Mouse (Mus musculus) heart, adult 2 months (tissue): ENCODE results near the gene Gm20671. TPM values are rescaled to one million over a fixed set of nuclear protein-coding genes. Genes with fewer than 3 reads are reported as not detected.
"Not testable (repeated sequence)": the region's sequence is repeated elsewhere in the genome, so short reads cannot be mapped to it uniquely, and the experiment has no call there.

ENCODE experiments used
- DNase-seq, 2 experiments: peaks; one replicate each; pipeline ENCODE4 v3.0.0; 2021
- H3K27ac ChIP-seq: fragments of 200-600 bp; 2 replicates; pipeline ENCODE4 v1.8.1; 2022
- H3K27me3 ChIP-seq: fragments of 200-500 bp; 2 replicates; pipeline ENCODE4 v1.6.1; 2012; ENCODE audit warnings: mild to moderate bottlenecking, low read length, inconsistent platforms, mixed read lengths; ENCODE audit not compliant: control insufficient read depth, insufficient read depth
- H3K36me3 ChIP-seq: fragments of 200-500 bp; 2 replicates; pipeline ENCODE4 v1.6.1; 2012; ENCODE audit warnings: low read length, inconsistent platforms; ENCODE audit not compliant: control insufficient read depth, insufficient read depth
- H3K4me1 ChIP-seq: fragments of 200-500 bp; 2 replicates; pipeline ENCODE4 v1.6.1; 2011; ENCODE audit warnings: low read length; ENCODE audit not compliant: control insufficient read depth, insufficient read depth
- H3K4me3 ChIP-seq: fragments of 200-600 bp; 2 replicates; pipeline ENCODE4 v1.8.1; 2022
- H3K79me2 ChIP-seq: fragments of 200-500 bp; replicated peaks from 2 replicates; pipeline ENCODE4 v1.6.1; 2012; ENCODE audit warnings: mild to moderate bottlenecking, inconsistent platforms, low read length, moderate library complexity, mixed read lengths; ENCODE audit not compliant: control insufficient read depth, insufficient read depth
- H3K9ac ChIP-seq: fragments of 200-500 bp; 2 replicates; pipeline ENCODE4 v1.6.1; 2012; ENCODE audit warnings: low read depth, mild to moderate bottlenecking, control low read depth, inconsistent platforms, low read length, mixed read lengths
- CTCF ChIP-seq: fragments of 200-600 bp; IDR thresholded peaks from 2 replicates; pipeline ENCODE4 v1.8.1; 2022; ENCODE audit warnings: antibody characterized with exemption, mild to moderate bottlenecking, moderate library complexity
- EP300 ChIP-seq: fragments of 200-500 bp; IDR thresholded peaks from 2 replicates; pipeline ENCODE4 v1.6.1; 2011; ENCODE audit warnings: low read depth, low read length, control low read depth; ENCODE audit not compliant: insufficient read depth
- POLR2A ChIP-seq: fragments of 200-500 bp; IDR thresholded peaks from 2 replicates; pipeline ENCODE4 v1.6.1; 2011; ENCODE audit warnings: mild to moderate bottlenecking, low read depth, low read length, control low read depth; ENCODE audit not compliant: insufficient read depth
- WGBS: fragments of 180-500 bp; shearing (Covaris S2); methylation state at CpG from one replicate; pipeline ENCODE4 v1.1.7; 2018; 5-methylcytosine and 5-hydroxymethylcytosine counted together
- intact Hi-C: fragments of 180-260 bp; cut with DNase I; formaldehyde crosslinking; loops from one replicate; pipeline ENCODE4 v1.15.1; 2025
- polyA plus RNA-seq: library from polyadenylated mRNA; depleted of rRNA; stranded (reverse); fragments of >200 nt; gene quantifications from 2 replicates; pipeline ENCODE4 v1.2.3, GENCODE M21; 2012
- total RNA-seq, 2 experiments: library from RNA; stranded (reverse); gene quantifications; 2 replicates each; pipeline ENCODE4 v1.2.3; 2021

Gene Gm20671
- total and polyA plus RNA-seq, 3 experiments = 0.97 to 1.3 (median 1.2) TPM

- intact Hi-C loops = no loop called here
- H3K4me3 ChIP-seq = no peak overlapping the region
Observed at GRCm38 (mm10) chr5:32815396-32815795, 11.5 kb downstream of the Gm20671 start.

GRCm38 (mm10) chr5:32786454-32786853 is 40.5 kb downstream of the Gm20671 start:
- not testable (repeated sequence) for H3K36me3 ChIP-seq, H3K79me2 ChIP-seq, H3K9ac ChIP-seq, H3K4me3 ChIP-seq, H3K4me1 ChIP-seq, DNase-seq, H3K27ac ChIP-seq, H3K27me3 ChIP-seq
- 67% methylated on average over 1 of the region's 1 CpGs for WGBS
- intact Hi-C loops = loop anchor here (5.0 kb wide), 1 partner anchor 66 kb away; the partner anchor contains the start of gene Prr14l

More at GRCm38 (mm10) chr5:32815396-32815795, 11.5 kb downstream of the Gm20671 start:
- Histone ChIP-seq H3K79me2 (no peaks in the 10 kb centered on the region), H3K27me3 (no peaks in the 10 kb centered on the region), H3K27ac (no peak overlapping the region), H3K9ac (no peak overlapping the region), H3K4me1 (no peaks in the 10 kb centered on the region), H3K36me3 (no peaks in the 10 kb centered on the region)
- DNase-seq = no peak
- no peak for TF ChIP-seq CTCF
- no peak for TF ChIP-seq EP300
- no peak for TF ChIP-seq POLR2A
- 95% methylated on average over 4 of the region's 4 CpGs for WGBS

- DNase-seq = peak; percentile 95 to 96
- intact Hi-C loops = loop anchor here (1.0 to 5.0 kb wide), 3 partner anchors 37 to 71 kb away; partner anchors contain the start of gene Prr14l
- Histone ChIP-seq H3K9ac (peak within 1 kb of the TSS; percentile 63), H3K36me3 (no peaks in the 10 kb centered on the region), H3K4me3 (peak within 1 kb of the TSS; percentile 84), H3K27me3 (no peaks in the 10 kb centered on the region), H3K79me2 (no peaks in the 10 kb centered on the region), H3K27ac (peak within 1 kb of the TSS; percentile 68), H3K4me1 (peaks cover 1% of the 10 kb centered on the region; the same call in 1 of the 2 replicates)
- no peak for TF ChIP-seq EP300
- TF ChIP-seq CTCF = peak; percentile 51
- peak; percentile 88 for TF ChIP-seq POLR2A
- under 1% methylated on average over 52 of the region's 52 CpGs for WGBS
Observed at GRCm38 (mm10) chr5:32785313-32785915, 41.5 kb downstream of the Gm20671 start, which contains the start of gene Pisd. Pisd (minus strand) TSS chr5:32785646.

GRCm38 (mm10) chr5:32784726-32785125 is 42.2 kb downstream of the Gm20671 start:
- 26% methylated on average over 5 of the region's 5 CpGs for WGBS
- intact Hi-C loops = loop anchor here (1.0 to 5.0 kb wide), 3 partner anchors 36 to 70 kb away; partner anchors contain the start of gene Prr14l
- H3K9ac ChIP-seq = peak overlapping the region; percentile 62

GRCm38 (mm10) chr5:32781596-32781995 is 45.3 kb downstream of the Gm20671 start:
- Histone ChIP-seq H3K79me2 (no peaks in the 10 kb centered on the region), H3K4me3 (no peak overlapping the region), H3K27ac (no peak overlapping the region), H3K4me1 (peaks cover 1% of the 10 kb centered on the region; the same call in 1 of the 2 replicates), H3K9ac (no peak overlapping the region), H3K27me3 (no peaks in the 10 kb centered on the region), H3K36me3 (no peaks in the 10 kb centered on the region)
- intact Hi-C loops = no loop called here
- 94% methylated on average over 5 of the region's 5 CpGs for WGBS
- no peak for DNase-seq
- TF ChIP-seq CTCF (no peak), POLR2A (no peak), EP300 (no peak)

More at GRCm38 (mm10) chr5:32784726-32785125, 42.2 kb downstream of the Gm20671 start:
- no peak for TF ChIP-seq POLR2A
- no peak for TF ChIP-seq EP300
- TF ChIP-seq CTCF = no peak
- Histone ChIP-seq H3K36me3 (no peaks in the 10 kb centered on the region), H3K27me3 (no peaks in the 10 kb centered on the region), H3K4me1 (peaks cover 1% of the 10 kb centered on the region; the same call in 1 of the 2 replicates), H3K27ac (peak overlapping the region; percentile 58; the same call in 1 of the 2 replicates), H3K79me2 (no peaks in the 10 kb centered on the region), H3K4me3 (peak overlapping the region; percentile 84)
- DNase-seq = no peak

GRCm38 (mm10) chr5:32778168-32778567 is 48.7 kb downstream of the Gm20671 start:
- WGBS = 68% methylated on average over 3 of the region's 3 CpGs
- H3K4me3 ChIP-seq = no peak overlapping the region
- no peaks in the 10 kb centered on the region for H3K27me3 ChIP-seq
- H3K79me2 ChIP-seq = no peaks in the 10 kb centered on the region
- no peak overlapping the region for H3K9ac ChIP-seq
- H3K27ac ChIP-seq = no peak overlapping the region
- H3K4me1 ChIP-seq = no peaks in the 10 kb centered on the region
- no peak for DNase-seq
- no peak for TF ChIP-seq CTCF
- no peak for TF ChIP-seq EP300
- no peak for TF ChIP-seq POLR2A
- no peaks in the 10 kb centered on the region for H3K36me3 ChIP-seq
- intact Hi-C loops = no loop called here
